Mouse (Mus musculus): ENCODE measurements around the gene Acot1. TPM values are rescaled to one million over a fixed set of nuclear protein-coding genes. Genes with fewer than 3 reads are reported as not detected.
"Not testable (repeated sequence)": the region's sequence is repeated elsewhere in the genome, so short reads cannot be mapped to it uniquely, and the experiment has no call there.

The Acot1 gene
- total and polyA plus RNA-seq, 2 experiments from 2014 or later: 120 TPM

GRCm38 (mm10) chr12:84013130-84013529, 3.8 kb downstream of the Acot1 start:
- DNase-seq (ENCODE audit: low spot score) (peak; percentile 40), ATAC-seq (ENCODE audit: low FRiP score) (no peak)
- peaks cover 9% of the 10 kb centered on the region; the same call in 1 of the 2 replicates for H3K4me1 ChIP-seq (ENCODE audit: insufficient read depth, low read length)
- 53% methylated on average over 6 of the region's 6 CpGs for WGBS
- no peak overlapping the region for H3K27ac ChIP-seq (ENCODE audit: low read depth, low read length)
- peak; percentile 66 for TF ChIP-seq CTCF (IDR thresholded peaks at IDR 0.05)
- H3K27me3 ChIP-seq (ENCODE audit: insufficient read depth, low read length): no peaks in the 10 kb centered on the region
- no peaks in the 10 kb centered on the region for H3K36me3 ChIP-seq (ENCODE audit: insufficient read depth, low read length)
- no peak overlapping the region for H3K4me3 ChIP-seq (ENCODE audit: low read depth, low read length)
- H3K9me3 ChIP-seq (ENCODE audit: low read length): no peaks in the 10 kb centered on the region
- H3K4me2 ChIP-seq (ENCODE audit: low read depth, low read length, poor library complexity, severe bottlenecking): peak overlapping the region; percentile 55; the same call in 1 of the 2 replicates
- H3K9ac ChIP-seq (replicated peaks; ENCODE audit: low read length, poor library complexity, severe bottlenecking): no peak overlapping the region

GRCm38 (mm10) chr12:84013701-84014100, 4.4 kb downstream of the Acot1 start:
- H3K4me2 ChIP-seq (ENCODE audit: low read depth, low read length, poor library complexity, severe bottlenecking): 0 out of 2 replicates have a peak overlapping the region, but pooled peaks have one; percentile 15
- ATAC-seq (ENCODE audit: low FRiP score) (no peak), DNase-seq (ENCODE audit: low spot score) (no peak)
- no peaks in the 10 kb centered on the region for H3K27me3 ChIP-seq (ENCODE audit: insufficient read depth, low read length)
- no peak overlapping the region for H3K27ac ChIP-seq (ENCODE audit: low read depth, low read length)
- H3K9ac ChIP-seq (replicated peaks; ENCODE audit: low read length, poor library complexity, severe bottlenecking): no peak overlapping the region
- no peaks in the 10 kb centered on the region for H3K36me3 ChIP-seq (ENCODE audit: insufficient read depth, low read length)
- TF ChIP-seq CTCF (IDR thresholded peaks at IDR 0.05): no peak
- no peak overlapping the region for H3K4me3 ChIP-seq (ENCODE audit: low read depth, low read length)
- H3K4me1 ChIP-seq (ENCODE audit: insufficient read depth, low read length): peaks cover 9% of the 10 kb centered on the region; the same call in 1 of the 2 replicates
- no peaks in the 10 kb centered on the region for H3K9me3 ChIP-seq (ENCODE audit: low read length)
- 93% methylated on average over 7 of the region's 7 CpGs for WGBS

GRCm38 (mm10) chr12:84020528-84020927, 11.2 kb downstream of the Acot1 start:
- H3K9ac ChIP-seq (replicated peaks; ENCODE audit: low read length, poor library complexity, severe bottlenecking); H3K9me3 ChIP-seq (ENCODE audit: low read length); H3K36me3 ChIP-seq (ENCODE audit: insufficient read depth, low read length); H3K4me1 ChIP-seq (ENCODE audit: insufficient read depth, low read length); H3K4me3 ChIP-seq (ENCODE audit: low read depth, low read length); H3K4me2 ChIP-seq (ENCODE audit: low read depth, low read length, poor library complexity, severe bottlenecking); H3K27me3 ChIP-seq (ENCODE audit: insufficient read depth, low read length); H3K27ac ChIP-seq (ENCODE audit: low read depth, low read length): not testable (repeated sequence)
- DNase-seq (ENCODE audit: low spot score) (peak; percentile 64), ATAC-seq (ENCODE audit: low FRiP score) (0 out of 2 replicates have a peak, but pooled peaks have one; percentile 27)
- 39% methylated on average over 7 of the region's 7 CpGs for WGBS

- not testable (repeated sequence) for H3K9ac ChIP-seq (replicated peaks; ENCODE audit: low read length, poor library complexity, severe bottlenecking); DNase-seq (ENCODE audit: low spot score); H3K4me1 ChIP-seq (ENCODE audit: insufficient read depth, low read length); H3K27ac ChIP-seq (ENCODE audit: low read depth, low read length); H3K9me3 ChIP-seq (ENCODE audit: low read length); H3K27me3 ChIP-seq (ENCODE audit: insufficient read depth, low read length); ATAC-seq (ENCODE audit: low FRiP score); H3K4me3 ChIP-seq (ENCODE audit: low read depth, low read length); H3K36me3 ChIP-seq (ENCODE audit: insufficient read depth, low read length); H3K4me2 ChIP-seq (ENCODE audit: low read depth, low read length, poor library complexity, severe bottlenecking)
- WGBS: 95% methylated on average over 4 of the region's 4 CpGs
These were observed 13.0 kb downstream of the Acot1 start for GRCm38 (mm10) chr12:84022266-84022665.

- no peak overlapping the region for H3K4me2 ChIP-seq (ENCODE audit: low read depth, low read length, poor library complexity, severe bottlenecking)
- H3K4me3 ChIP-seq (ENCODE audit: low read depth, low read length): no peak overlapping the region
- no peaks in the 10 kb centered on the region for H3K4me1 ChIP-seq (ENCODE audit: insufficient read depth, low read length)
- H3K9ac ChIP-seq (replicated peaks; ENCODE audit: low read length, poor library complexity, severe bottlenecking): no peak overlapping the region
- no peaks in the 10 kb centered on the region for H3K9me3 ChIP-seq (ENCODE audit: low read length)
- no peaks in the 10 kb centered on the region for H3K27me3 ChIP-seq (ENCODE audit: insufficient read depth, low read length)
- DNase-seq (ENCODE audit: low spot score) (no peak), ATAC-seq (ENCODE audit: low FRiP score) (no peak)
- no peak for TF ChIP-seq CTCF (IDR thresholded peaks at IDR 0.05)
- 89% methylated on average over 9 of the region's 9 CpGs for WGBS
- no peaks in the 10 kb centered on the region for H3K36me3 ChIP-seq (ENCODE audit: insufficient read depth, low read length)
- no peak overlapping the region for H3K27ac ChIP-seq (ENCODE audit: low read depth, low read length)
These were observed 13.9 kb downstream of the Acot1 start for GRCm38 (mm10) chr12:84023052-84023745.

GRCm38 (mm10) chr12:84025888-84026287, 16.6 kb downstream of the Acot1 start:
- Histone ChIP-seq H3K9me3 (ENCODE audit: low read length) (no peaks in the 10 kb centered on the region), H3K27me3 (ENCODE audit: insufficient read depth, low read length) (no peaks in the 10 kb centered on the region), H3K9ac (replicated peaks; ENCODE audit: low read length, poor library complexity, severe bottlenecking) (no peak overlapping the region), H3K4me3 (ENCODE audit: low read depth, low read length) (no peak overlapping the region), H3K4me2 (ENCODE audit: low read depth, low read length, poor library complexity, severe bottlenecking) (no peak overlapping the region), H3K27ac (ENCODE audit: low read depth, low read length) (no peak overlapping the region), H3K4me1 (ENCODE audit: insufficient read depth, low read length) (no peaks in the 10 kb centered on the region), H3K36me3 (ENCODE audit: insufficient read depth, low read length) (no peaks in the 10 kb centered on the region)
- no peak for TF ChIP-seq CTCF (IDR thresholded peaks at IDR 0.05)
- ATAC-seq (ENCODE audit: low FRiP score) (no peak), DNase-seq (ENCODE audit: low spot score) (no peak)
- WGBS: 80% methylated on average over 7 of the region's 7 CpGs

GRCm38 (mm10) chr12:84028328-84028727, 19.0 kb downstream of the Acot1 start:
- not testable (repeated sequence) for H3K9ac ChIP-seq (replicated peaks; ENCODE audit: low read length, poor library complexity, severe bottlenecking); H3K9me3 ChIP-seq (ENCODE audit: low read length); H3K4me3 ChIP-seq (ENCODE audit: low read depth, low read length); H3K27ac ChIP-seq (ENCODE audit: low read depth, low read length); ATAC-seq (ENCODE audit: low FRiP score); DNase-seq (ENCODE audit: low spot score); H3K36me3 ChIP-seq (ENCODE audit: insufficient read depth, low read length); H3K4me2 ChIP-seq (ENCODE audit: low read depth, low read length, poor library complexity, severe bottlenecking); H3K27me3 ChIP-seq (ENCODE audit: insufficient read depth, low read length); H3K4me1 ChIP-seq (ENCODE audit: insufficient read depth, low read length)
- 43% methylated on average over 3 of the region's 3 CpGs for WGBS

- not testable (repeated sequence) for H3K27ac ChIP-seq (ENCODE audit: low read depth, low read length); H3K4me2 ChIP-seq (ENCODE audit: low read depth, low read length, poor library complexity, severe bottlenecking); H3K9me3 ChIP-seq (ENCODE audit: low read length); H3K9ac ChIP-seq (replicated peaks; ENCODE audit: low read length, poor library complexity, severe bottlenecking); H3K36me3 ChIP-seq (ENCODE audit: insufficient read depth, low read length); DNase-seq (ENCODE audit: low spot score); H3K27me3 ChIP-seq (ENCODE audit: insufficient read depth, low read length); ATAC-seq (ENCODE audit: low FRiP score); H3K4me1 ChIP-seq (ENCODE audit: insufficient read depth, low read length); H3K4me3 ChIP-seq (ENCODE audit: low read depth, low read length)
- WGBS: 100% methylated on average over 1 of the region's 1 CpGs
These were observed 19.8 kb downstream of the Acot1 start for GRCm38 (mm10) chr12:84029043-84029442.

Measured in midbrain, postnatal 0 days (tissue).